Mouse (Mus musculus) kidney, postnatal 4 days (tissue): ENCODE data around the gene Spata31d1c.

Experiments
- DNase-seq, 2 experiments: peaks; one replicate each; pipeline ENCODE4 v3.0.0; 2021; ENCODE audit warnings: mixed read lengths in 2 of 2

Gene Spata31d1c

GRCm38 (mm10) chr13:65032758-65033157, at the start of gene Spata31d1c:
Gene Spata31d1c (plus strand): TSS chr13:65033058.
- DNase-seq: no peak

GRCm38 (mm10) chr13:64988828-64989227, 44.0 kb upstream of the Spata31d1c start:
- DNase-seq: no peak

DNA sequence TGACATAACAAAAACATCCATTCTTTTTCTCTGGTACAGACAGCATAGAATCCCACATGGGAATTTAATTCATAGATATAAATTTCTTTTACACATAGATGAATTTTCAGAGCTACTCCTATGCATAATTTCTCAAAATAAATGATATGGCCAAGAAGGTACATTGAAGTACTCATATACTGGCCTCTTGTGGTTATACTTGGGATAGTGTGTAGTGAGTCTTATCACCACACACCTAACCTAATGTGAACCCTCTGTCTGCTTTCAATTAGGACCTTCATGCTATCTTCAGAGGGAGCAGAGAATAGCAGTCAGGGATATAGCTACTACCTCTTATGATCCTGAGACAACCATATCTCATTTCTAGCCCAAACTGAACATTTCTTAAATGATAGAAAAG, 27.4 kb upstream of the Spata31d1c start:
- no peak for DNase-seq

GRCm38 (mm10) chr13:65006760-65007159, 26.1 kb upstream of the Spata31d1c start:
- no peak for DNase-seq

DNA sequence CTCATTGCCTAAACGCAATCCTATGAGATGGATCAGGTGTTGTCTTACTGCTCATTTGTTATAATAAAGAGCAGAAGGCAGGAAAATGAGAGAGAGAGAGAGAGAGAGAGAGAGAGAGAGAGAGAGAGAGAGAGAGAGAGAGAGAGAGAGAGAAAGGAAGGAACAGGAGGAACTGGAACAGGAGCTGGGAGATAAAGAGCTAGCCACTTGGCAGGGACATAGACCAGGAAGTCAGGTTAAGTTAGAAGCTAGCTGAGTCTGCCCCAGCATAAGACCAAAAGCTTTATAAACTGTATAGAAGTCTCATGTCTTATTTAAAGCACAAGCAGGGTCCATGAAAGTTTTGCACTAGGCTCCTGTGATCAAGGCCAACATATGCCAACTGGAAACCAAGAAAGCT, 24.9 kb upstream of the Spata31d1c start:
- no peak for DNase-seq

DNA sequence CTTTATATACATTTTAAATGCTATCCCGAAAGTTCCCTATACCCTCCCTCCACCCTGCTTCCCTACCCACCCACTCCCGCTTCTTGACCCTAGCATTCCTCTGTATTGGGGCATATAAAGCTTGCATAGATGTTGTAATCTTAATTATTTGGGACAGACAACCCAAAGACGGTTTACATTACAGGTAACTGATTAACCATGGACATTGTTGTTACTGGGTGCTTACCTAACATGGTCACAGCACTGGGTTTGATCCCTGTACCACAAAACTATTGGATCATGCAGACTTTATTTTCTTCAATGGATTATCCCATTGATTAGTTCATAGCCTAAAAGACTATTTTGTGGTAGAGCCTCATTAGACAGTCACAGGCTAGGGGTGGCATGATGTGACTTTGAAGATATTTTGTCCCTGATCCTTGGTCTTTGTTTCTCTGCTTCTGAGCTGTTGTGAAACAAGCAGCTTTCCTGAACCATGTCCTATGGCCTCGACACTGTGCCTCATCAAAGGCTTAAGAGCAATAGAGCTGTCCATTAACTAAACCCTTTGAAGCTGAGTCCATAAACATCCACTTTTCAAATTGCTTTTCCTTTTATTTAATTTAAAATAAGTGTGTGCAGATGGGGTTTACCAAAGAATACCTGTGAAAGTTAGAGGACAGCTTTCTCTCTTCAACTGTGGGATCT, 21.7 kb upstream of the Spata31d1c start:
- no peak for DNase-seq

GRCm38 (mm10) chr13:65035057-65035456, 2.2 kb downstream of the Spata31d1c start:
- DNase-seq: no peak

DNA sequence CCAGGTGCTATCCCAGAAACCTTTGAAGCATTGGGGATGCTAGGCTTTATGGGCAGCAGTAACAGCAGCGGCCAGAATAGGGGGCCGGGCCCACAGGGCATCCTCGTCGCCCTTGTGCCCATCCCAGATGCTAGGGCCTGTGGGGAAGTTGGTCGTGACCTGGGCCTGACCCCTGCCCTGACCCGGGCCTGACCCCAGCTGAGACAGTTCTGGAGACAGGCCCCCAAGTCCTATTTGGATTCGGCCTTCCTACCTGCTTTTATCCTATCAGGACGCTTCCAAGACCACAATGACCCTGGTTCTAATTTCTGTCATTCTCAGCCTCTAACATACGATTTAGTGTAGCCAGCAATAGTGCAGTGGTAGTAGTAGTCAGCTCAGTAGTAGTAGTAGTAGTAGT, 19.8 kb downstream of the Spata31d1c start, which contains the start of gene Prss47:
Gene Prss47 (minus strand): TSS at position 101 of the 400 bp plus-strand sequence.
- DNase-seq: no peak

GRCm38 (mm10) chr13:65069969-65070368, 37.1 kb downstream of the Spata31d1c start:
- DNase-seq: no peak
